Mouse (Mus musculus) myocyte (in vitro differentiated cells): Measurements from ENCODE around the gene Tmem95.
"Not testable (repeated sequence)": the region's sequence is repeated elsewhere in the genome, so short reads cannot be mapped to it uniquely, and the experiment has no call there.

ENCODE experiments used
- CEBPB ChIP-seq: IDR thresholded peaks from 2 replicates; pipeline ENCODE4 v1.6.1; 2011; ENCODE audit warnings: mild to moderate bottlenecking, moderate library complexity; ENCODE audit not compliant: poor library complexity, insufficient read depth, severe bottlenecking
- MAX ChIP-seq: IDR thresholded peaks from one replicate; pipeline ENCODE4 v1.6.1; 2011; ENCODE audit warnings: low read depth, mild to moderate bottlenecking, control low read depth
- MYOD1 ChIP-seq, 3 experiments: IDR thresholded peaks; one replicate each; pipeline ENCODE4 v1.6.1; 2011; ENCODE audit warnings: control low read depth in 2 of 3, low read depth in 2 of 3, mild to moderate bottlenecking in 2 of 3, moderate library complexity in 1 of 3; ENCODE audit not compliant: insufficient read length in 2 of 3, control insufficient read depth in 1 of 3
- MYOG ChIP-seq, 3 experiments: IDR thresholded peaks; one replicate each; pipeline ENCODE4 v1.6.1; 2011; ENCODE audit warnings: control low read depth in 2 of 3, low read depth in 2 of 3, mild to moderate bottlenecking in 2 of 3; ENCODE audit not compliant: insufficient read length in 2 of 3, control insufficient read depth in 1 of 3, insufficient read depth in 1 of 3
- POLR2A ChIP-seq: IDR thresholded peaks from one replicate; pipeline ENCODE4 v1.6.1; 2011; ENCODE audit warnings: low read depth, mild to moderate bottlenecking, control low read depth, moderate library complexity; ENCODE audit not compliant: insufficient read length
- REST ChIP-seq: IDR thresholded peaks from one replicate; pipeline ENCODE4 v1.6.1; 2011; ENCODE audit warnings: mild to moderate bottlenecking, control low read depth, moderate library complexity; ENCODE audit not compliant: insufficient read depth, insufficient read length
- SRF ChIP-seq: IDR thresholded peaks from one replicate; pipeline ENCODE4 v1.6.1; 2011; ENCODE audit warnings: low read depth; ENCODE audit not compliant: control insufficient read depth, insufficient read length
- TCF12 ChIP-seq: IDR thresholded peaks from one replicate; pipeline ENCODE4 v1.6.1; 2011; ENCODE audit warnings: mild to moderate bottlenecking, control low read depth; ENCODE audit not compliant: poor library complexity, insufficient read depth, severe bottlenecking
- USF1 ChIP-seq: IDR thresholded peaks from one replicate; pipeline ENCODE4 v1.6.1; 2011; ENCODE audit warnings: low read depth, mild to moderate bottlenecking, control low read depth, moderate library complexity

GRCm38 (mm10) chr11:69863729-69864128, 14.1 kb downstream of the Tmem95 start:
- TF ChIP-seq TCF12; USF1; POLR2A; MYOD1 (IDR thresholded peaks at IDR 0.05; ENCODE audit: control insufficient read depth in 1 of 3, insufficient read length in 2 of 3, low read depth in 2 of 3); MAX; SRF; REST; MYOG (IDR thresholded peaks at IDR 0.05; ENCODE audit: control insufficient read depth in 1 of 3, insufficient read depth in 1 of 3, insufficient read length in 2 of 3, low read depth in 2 of 3); CEBPB: not testable (repeated sequence)
